Mouse (Mus musculus) bone marrow, adult 2 months (tissue): ENCODE measurements around the gene Itga6.

Experiments
- CTCF ChIP-seq: fragments of 200-500 bp; IDR thresholded peaks from 2 replicates; pipeline ENCODE4 v1.5.1; 2011; ENCODE audit warnings: low read length, control low read depth; ENCODE audit not compliant: control insufficient read depth, insufficient read depth
- POLR2A ChIP-seq: fragments of 200-500 bp; IDR thresholded peaks from 2 replicates; pipeline ENCODE4 v1.6.1; 2011; ENCODE audit warnings: low read depth, mild to moderate bottlenecking, control low read depth, low read length, borderline replicate concordance; ENCODE audit not compliant: control insufficient read depth

- no peak for TF ChIP-seq POLR2A
- TF ChIP-seq CTCF = no peak
These were observed 11.7 kb downstream of the Itga6 start for GRCm38 (mm10) chr2:71757098-71757497.
